Mouse (Mus musculus) MEL (cell line): Measurements from ENCODE around the gene Tex261. TPM values are rescaled to one million over a fixed set of nuclear protein-coding genes. Genes with fewer than 3 reads are reported as not detected.

Source experiments
- DNase-seq: peaks from one replicate; pipeline ENCODE4 v3.0.0; 2011; ENCODE audit warnings: low read depth, low spot score
- H3K27ac ChIP-seq: 2 replicates; pipeline ENCODE4 v1.5.1; 2012; ENCODE audit warnings: low read depth, mild to moderate bottlenecking, control low read depth, low read length, moderate library complexity; ENCODE audit not compliant: control insufficient read depth
- H3K27me3 ChIP-seq, 2 experiments: fragments of 150-350 bp in 1 of 2; sonication (generic) in 1 of 2; 2 replicates each; pipeline ENCODE4 v1.6.1; 2012; ENCODE audit warnings: low read length in 2 of 2, mild to moderate bottlenecking in 2 of 2, improper control_type of control experiment in 1 of 2, moderate library complexity in 1 of 2; ENCODE audit not compliant: insufficient read depth in 2 of 2, control insufficient read depth in 1 of 2
- H3K36me3 ChIP-seq, 2 experiments: 2 replicates each; pipeline ENCODE4 v1.6.1; 2012 to 2014; ENCODE audit warnings: low read length in 2 of 2, improper control_type of control experiment in 1 of 2, inconsistent platforms in 1 of 2, mild to moderate bottlenecking in 1 of 2; ENCODE audit not compliant: insufficient read depth in 2 of 2, control insufficient read depth in 1 of 2
- H3K4me1 ChIP-seq, 2 experiments: fragments of 150-350 bp in 1 of 2; sonication (generic) in 1 of 2; 2 replicates each; pipeline ENCODE4 v1.6.1; 2012; ENCODE audit warnings: low read length in 2 of 2, improper control_type of control experiment in 1 of 2, mild to moderate bottlenecking in 1 of 2; ENCODE audit not compliant: insufficient read depth in 2 of 2, control insufficient read depth in 1 of 2
- H3K4me3 ChIP-seq, 2 experiments: fragments of 150-350 bp in 1 of 2; sonication (generic) in 1 of 2; 2 replicates each; pipeline ENCODE4 v1.5.1; 2012; ENCODE audit warnings: low read depth in 2 of 2, low read length in 2 of 2, mild to moderate bottlenecking in 2 of 2, moderate library complexity in 2 of 2, control low read depth in 1 of 2, improper control_type of control experiment in 1 of 2; ENCODE audit not compliant: control insufficient read depth in 1 of 2, insufficient read depth in 1 of 2
- H3K79me2 ChIP-seq: 2 replicates; pipeline ENCODE4 v1.6.1; 2012; ENCODE audit warnings: mild to moderate bottlenecking, low read length, moderate library complexity; ENCODE audit not compliant: control insufficient read depth, poor library complexity, insufficient read depth
- H3K9ac ChIP-seq: 2 replicates; pipeline ENCODE4 v1.6.1; 2012; ENCODE audit warnings: low read depth, mild to moderate bottlenecking, control low read depth, low read length, moderate library complexity; ENCODE audit not compliant: control insufficient read depth, poor library complexity, severe bottlenecking
- H3K9me3 ChIP-seq: fragments of 150-350 bp; sonication (generic); replicated peaks from 2 replicates; pipeline ENCODE4 v1.6.1; 2012; ENCODE audit warnings: mild to moderate bottlenecking, low read length, improper control_type of control experiment, moderate library complexity; ENCODE audit not compliant: insufficient read depth
- CHD1 ChIP-seq: IDR thresholded peaks from 2 replicates; pipeline ENCODE4 v1.6.1; 2012; ENCODE audit warnings: low read depth, mild to moderate bottlenecking, inconsistent platforms, low read length, improper control_type of control experiment
- CHD2 ChIP-seq: IDR thresholded peaks from 2 replicates; pipeline ENCODE4 v1.6.1; 2011; ENCODE audit warnings: low read length, improper control_type of control experiment
- ELF1 ChIP-seq: IDR thresholded peaks from 2 replicates; pipeline ENCODE4 v1.6.1; 2014; ENCODE audit warnings: low read depth, mild to moderate bottlenecking, inconsistent platforms, low read length, improper control_type of control experiment, moderate library complexity
- ETS1 ChIP-seq: IDR thresholded peaks from 2 replicates; pipeline ENCODE4 v1.6.1; 2012; ENCODE audit warnings: low read depth, mild to moderate bottlenecking, inconsistent platforms, low read length, improper control_type of control experiment, moderate library complexity
- GATA1 ChIP-seq: IDR thresholded peaks from 2 replicates; pipeline ENCODE4 v1.6.1; 2011; ENCODE audit warnings: low read depth, low read length, improper control_type of control experiment
- JUND ChIP-seq: IDR thresholded peaks from 2 replicates; pipeline ENCODE4 v1.6.1; 2011; ENCODE audit warnings: low read depth, mild to moderate bottlenecking, improper control_type of control experiment, low read length
- KAT2A ChIP-seq: conservative IDR thresholded peaks from 2 replicates; pipeline ENCODE4 v1.6.1; 2012; ENCODE audit warnings: low read depth, low read length, improper control_type of control experiment, inconsistent platforms
- MAFK ChIP-seq: IDR thresholded peaks from 2 replicates; pipeline ENCODE4 v1.6.1; 2011; ENCODE audit warnings: low read depth, mild to moderate bottlenecking, low read length, improper control_type of control experiment, borderline replicate concordance
- MAZ ChIP-seq: IDR thresholded peaks from 2 replicates; pipeline ENCODE4 v1.6.1; 2012; ENCODE audit warnings: low read depth, mild to moderate bottlenecking, inconsistent platforms, low read length, improper control_type of control experiment
- MYB ChIP-seq: IDR thresholded peaks from 2 replicates; pipeline ENCODE4 v1.6.1; 2011; ENCODE audit warnings: mild to moderate bottlenecking, low read depth, low read length, improper control_type of control experiment
- NELFE ChIP-seq: IDR thresholded peaks from 2 replicates; pipeline ENCODE4 v1.6.1; 2011; ENCODE audit warnings: low read depth, low read length, improper control_type of control experiment
- NRF1 ChIP-seq: IDR thresholded peaks from 2 replicates; pipeline ENCODE4 v1.6.1; 2014; ENCODE audit warnings: low read depth, mild to moderate bottlenecking, inconsistent platforms, low read length, improper control_type of control experiment, moderate library complexity; ENCODE audit not compliant: poor library complexity, insufficient read depth, severe bottlenecking
- POLR2AphosphoS2 ChIP-seq: IDR thresholded peaks from 2 replicates; pipeline ENCODE4 v1.6.1; 2011; ENCODE audit warnings: low read length, improper control_type of control experiment
- POLR2AphosphoS5 ChIP-seq: IDR thresholded peaks from 2 replicates; pipeline ENCODE4 v1.6.1; 2012; ENCODE audit warnings: low read depth, borderline replicate concordance, mild to moderate bottlenecking, inconsistent platforms, low read length, moderate library complexity, mixed read lengths
- SIN3A ChIP-seq: IDR thresholded peaks from 2 replicates; pipeline ENCODE4 v1.6.1; 2012; ENCODE audit warnings: low read length, improper control_type of control experiment, inconsistent platforms
- USF2 ChIP-seq, 2 experiments: IDR thresholded peaks; 2 replicates each; pipeline ENCODE4 v1.6.1; 2011 to 2012; ENCODE audit warnings: improper control_type of control experiment in 2 of 2, low read length in 2 of 2, borderline replicate concordance in 1 of 2, inconsistent platforms in 1 of 2, low read depth in 1 of 2, mild to moderate bottlenecking in 1 of 2; ENCODE audit not compliant: insufficient read depth in 1 of 2
- ZC3H11A ChIP-seq: IDR thresholded peaks from 2 replicates; pipeline ENCODE4 v1.6.1; 2012; ENCODE audit warnings: low read depth, mild to moderate bottlenecking, inconsistent platforms, low read length, improper control_type of control experiment
- ZKSCAN1 ChIP-seq: IDR thresholded peaks from 2 replicates; pipeline ENCODE4 v1.6.1; 2012; ENCODE audit warnings: low read depth, mild to moderate bottlenecking, inconsistent platforms, low read length, improper control_type of control experiment, moderate library complexity
- ZNF384 ChIP-seq: IDR thresholded peaks from 2 replicates; pipeline ENCODE4 v1.6.1; 2012; ENCODE audit warnings: low read depth, mild to moderate bottlenecking, inconsistent platforms, low read length, improper control_type of control experiment
- polyA plus RNA-seq, 2 experiments: library from polyadenylated mRNA; stranded (reverse) in 1 of 2; unstranded in 1 of 2; fragments of >175 nt in 1 of 2; fragments of >200 nt in 1 of 2; gene quantifications; 2 replicates each; pipeline versions ENCODE4 v1.2.1 to v1.2.4; 2012; ENCODE audit warnings: low replicate concordance in 2 of 2, low read depth in 1 of 2; ENCODE audit not compliant: insufficient read length in 2 of 2, insufficient read depth in 1 of 2, missing spikeins in 1 of 2
- total RNA-seq: library from RNA; depleted of rRNA; stranded (reverse); fragments of 300-350 nt; gene quantifications from 2 replicates; pipeline ENCODE4 v1.2.3, GENCODE M21; 2012

Tex261 gene
- total and polyA plus RNA-seq, 3 experiments: 56.2 to 104 TPM; not detected in 1

DNA sequence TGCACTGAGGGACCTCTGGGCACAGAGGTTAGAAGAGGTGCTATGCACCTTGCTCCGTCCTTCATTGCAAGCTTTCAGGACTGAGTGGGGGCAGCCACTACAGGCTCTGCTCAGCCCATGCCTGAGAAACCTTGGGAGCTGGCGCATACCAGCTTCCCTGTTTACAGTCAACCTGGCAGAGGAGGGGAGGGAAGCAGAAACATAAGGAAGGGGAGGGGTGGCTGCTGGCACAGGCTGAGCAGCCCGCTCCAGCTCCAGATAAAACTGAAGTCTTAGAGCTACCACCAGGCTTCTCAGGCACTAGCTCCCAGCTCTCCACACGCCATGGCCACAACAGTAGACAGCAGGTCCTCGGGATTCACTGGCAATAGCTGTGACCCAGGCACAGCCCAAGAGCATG, 32.9 kb downstream of the Tex261 start, which contains the start of gene Atp6v1b1:
Gene Atp6v1b1, plus strand, starts transcription at position 230 of the 400 bp plus-strand sequence.
- Histone ChIP-seq H3K9ac (no peak within 1 kb of the TSS), H3K4me1 (no peaks in the 10 kb centered on the region), H3K27me3 (no peaks in the 10 kb centered on the region; a peak in 1 of 4 replicates), H3K27ac (no peak within 1 kb of the TSS), H3K36me3 (no peaks in the 10 kb centered on the region), H3K4me3 (no peak within 1 kb of the TSS), H3K9me3 (no peaks in the 10 kb centered on the region), H3K79me2 (no peaks in the 10 kb centered on the region)
- no peak for DNase-seq
- TF ChIP-seq ZKSCAN1: no peak
- TF ChIP-seq JUND: no peak
- no peak for TF ChIP-seq CHD2
- TF ChIP-seq MAFK: no peak
- TF ChIP-seq KAT2A: no peak
- TF ChIP-seq POLR2AphosphoS5: no peak
- no peak for TF ChIP-seq NRF1
- TF ChIP-seq MAZ: no peak
- no peak for TF ChIP-seq USF2 (IDR thresholded peaks at IDR 0.05; ENCODE audit: borderline replicate concordance in 1 of 2, insufficient read depth in 1 of 2, low read depth in 1 of 2, low read length in 2 of 2)
- TF ChIP-seq ETS1: no peak
- TF ChIP-seq CHD1: no peak
- no peak for TF ChIP-seq ZNF384

DNA sequence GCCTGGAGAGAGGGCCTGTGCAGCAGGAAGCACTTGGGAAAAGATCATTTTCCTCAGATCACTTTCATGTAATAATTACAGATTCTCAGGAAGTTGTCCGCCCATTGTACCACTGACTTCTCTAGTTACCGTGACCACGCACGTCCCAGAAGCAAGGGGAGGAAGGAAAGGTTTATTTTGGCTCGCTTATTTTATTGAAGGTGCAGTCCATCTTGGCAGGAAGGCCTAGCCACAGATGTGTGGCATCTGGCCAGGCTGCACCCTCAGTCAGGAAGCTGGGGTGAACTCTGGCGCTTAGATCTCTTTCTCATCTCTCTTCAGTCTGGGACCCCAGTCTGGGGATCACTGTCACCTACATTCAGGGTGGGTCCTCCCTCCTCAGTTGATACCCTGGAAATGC, 37.0 kb downstream of the Tex261 start:
- Histone ChIP-seq H3K4me3 (no peak overlapping the region), H3K9me3 (no peaks in the 10 kb centered on the region), H3K4me1 (no peaks in the 10 kb centered on the region), H3K27ac (no peak overlapping the region), H3K36me3 (no peaks in the 10 kb centered on the region), H3K9ac (no peak overlapping the region), H3K79me2 (no peaks in the 10 kb centered on the region), H3K27me3 (no peaks in the 10 kb centered on the region; a peak in 1 of 4 replicates)
- TF ChIP-seq ELF1 (no peak), MYB (no peak), SIN3A (no peak), NRF1 (no peak), POLR2AphosphoS2 (no peak), USF2 (IDR thresholded peaks at IDR 0.05; ENCODE audit: borderline replicate concordance in 1 of 2, insufficient read depth in 1 of 2, low read depth in 1 of 2, low read length in 2 of 2) (no peak), ZC3H11A (no peak), CHD1 (no peak), GATA1 (no peak), ZKSCAN1 (no peak), NELFE (no peak), ETS1 (no peak)
- DNase-seq: no peak
